Mouse (Mus musculus): ENCODE data around the gene Cacna2d4. TPM values are rescaled to one million over a fixed set of nuclear protein-coding genes. Genes with fewer than 3 reads are reported as not detected.

Gene Cacna2d4
- polyA plus RNA-seq, 2 experiments: 0.01 TPM; not detected in 1

GRCm38 (mm10) chr6:119329215-119329714 lies 92.9 kb downstream of the Cacna2d4 start:
- ATAC-seq (ENCODE audit: insufficient read depth) (no peak), DNase-seq (ENCODE audit: low read depth in 3 of 3, low spot score in 3 of 3) (no peak)
- Histone ChIP-seq H3K36me3 (replicated peaks; ENCODE audit: control insufficient read depth, insufficient read depth, low read depth) (no peaks in the 10 kb centered on the region), H3K9me3 (ENCODE audit: control insufficient read depth, low read length) (no peaks in the 10 kb centered on the region), H3K4me1 (replicated peaks; ENCODE audit: control insufficient read depth in 2 of 2, insufficient read depth in 2 of 2, low read length in 1 of 2) (no peaks in the 10 kb centered on the region), H3K27me3 (ENCODE audit: control insufficient read depth, insufficient read depth, low read length) (peaks cover 26% of the 10 kb centered on the region), H3K9ac (replicated peaks) (no peak overlapping the region), H3K4me2 (ENCODE audit: low read depth) (no peak overlapping the region), H3K4me3 (ENCODE audit: insufficient read depth in 1 of 2, low read depth in 2 of 2, low read length in 2 of 2) (no peak overlapping the region), H3K27ac (no peak overlapping the region)
- WGBS (ENCODE audit: insufficient replicate concordance): 8% methylated on average over 8 of the region's 8 CpGs
- TF ChIP-seq EP300 (IDR thresholded peaks at IDR 0.05; ENCODE audit: low read depth) (no peak), CTCF (IDR thresholded peaks at IDR 0.05; ENCODE audit: low read depth) (no peak)

GRCm38 (mm10) chr6:119329936-119330335 lies 93.6 kb downstream of the Cacna2d4 start:
- ATAC-seq (ENCODE audit: insufficient read depth): no peak
- WGBS (ENCODE audit: insufficient replicate concordance): 11% methylated on average over 6 of the region's 6 CpGs
- no peak overlapping the region for H3K4me3 ChIP-seq (ENCODE audit: insufficient read depth in 1 of 2, low read depth in 2 of 2, low read length in 2 of 2)
- no peaks in the 10 kb centered on the region for H3K9me3 ChIP-seq (ENCODE audit: control insufficient read depth, low read length)
- peaks cover 26% of the 10 kb centered on the region for H3K27me3 ChIP-seq (ENCODE audit: control insufficient read depth, insufficient read depth, low read length)
- DNase-seq (ENCODE audit: low read depth in 3 of 3, low spot score in 3 of 3): no peak
- no peak overlapping the region for H3K4me2 ChIP-seq (ENCODE audit: low read depth)
- no peaks in the 10 kb centered on the region for H3K4me1 ChIP-seq (replicated peaks; ENCODE audit: control insufficient read depth in 2 of 2, insufficient read depth in 2 of 2, low read length in 1 of 2)
- no peaks in the 10 kb centered on the region for H3K36me3 ChIP-seq (replicated peaks; ENCODE audit: control insufficient read depth, insufficient read depth, low read depth)
- H3K9ac ChIP-seq (replicated peaks): no peak overlapping the region
- H3K27ac ChIP-seq: no peak overlapping the region
- no peak for TF ChIP-seq CTCF (IDR thresholded peaks at IDR 0.05; ENCODE audit: low read depth)
- TF ChIP-seq EP300 (IDR thresholded peaks at IDR 0.05; ENCODE audit: low read depth): no peak

- Histone ChIP-seq H3K9me3 (ENCODE audit: control insufficient read depth, low read length) (no peaks in the 10 kb centered on the region), H3K4me3 (ENCODE audit: insufficient read depth in 1 of 2, low read depth in 2 of 2, low read length in 2 of 2) (no peak within 1 kb of the TSS), H3K4me2 (ENCODE audit: low read depth) (no peak within 1 kb of the TSS), H3K9ac (replicated peaks) (no peak within 1 kb of the TSS), H3K27me3 (ENCODE audit: control insufficient read depth, insufficient read depth, low read length) (peaks cover 26% of the 10 kb centered on the region), H3K4me1 (replicated peaks; ENCODE audit: control insufficient read depth in 2 of 2, insufficient read depth in 2 of 2, low read length in 1 of 2) (no peaks in the 10 kb centered on the region), H3K27ac (no peak within 1 kb of the TSS), H3K36me3 (replicated peaks; ENCODE audit: control insufficient read depth, insufficient read depth, low read depth) (no peaks in the 10 kb centered on the region)
- TF ChIP-seq EP300 (IDR thresholded peaks at IDR 0.05; ENCODE audit: low read depth) (no peak), CTCF (IDR thresholded peaks at IDR 0.05; ENCODE audit: low read depth) (no peak)
- WGBS (ENCODE audit: insufficient replicate concordance): 2% methylated on average over 31 of the region's 31 CpGs
- no peak for ATAC-seq (ENCODE audit: insufficient read depth)
- no peak for DNase-seq (ENCODE audit: low read depth in 3 of 3, low spot score in 3 of 3)
These were observed 94.2 kb downstream of the Cacna2d4 start, which contains the start of gene Lrtm2 for GRCm38 (mm10) chr6:119330506-119330905. Lrtm2 (minus strand) TSS chr6:119330766.

GRCm38 (mm10) chr6:119332111-119332510 lies 95.8 kb downstream of the Cacna2d4 start:
- 8% methylated on average over 1 of the region's 1 CpGs for WGBS (ENCODE audit: insufficient replicate concordance)
- H3K27me3 ChIP-seq (ENCODE audit: control insufficient read depth, insufficient read depth, low read length): peaks cover 26% of the 10 kb centered on the region
- DNase-seq (ENCODE audit: low read depth in 3 of 3, low spot score in 3 of 3): no peak
- TF ChIP-seq EP300 (IDR thresholded peaks at IDR 0.05; ENCODE audit: low read depth) (no peak), CTCF (IDR thresholded peaks at IDR 0.05; ENCODE audit: low read depth) (no peak)
- no peak for ATAC-seq (ENCODE audit: insufficient read depth)
- no peaks in the 10 kb centered on the region for H3K36me3 ChIP-seq (replicated peaks; ENCODE audit: control insufficient read depth, insufficient read depth, low read depth)
- no peak overlapping the region for H3K4me2 ChIP-seq (ENCODE audit: low read depth)
- no peaks in the 10 kb centered on the region for H3K9me3 ChIP-seq (ENCODE audit: control insufficient read depth, low read length)
- H3K4me1 ChIP-seq (replicated peaks; ENCODE audit: control insufficient read depth in 2 of 2, insufficient read depth in 2 of 2, low read length in 1 of 2): no peaks in the 10 kb centered on the region
- no peak overlapping the region for H3K9ac ChIP-seq (replicated peaks)
- H3K4me3 ChIP-seq (ENCODE audit: insufficient read depth in 1 of 2, low read depth in 2 of 2, low read length in 2 of 2): no peak overlapping the region
- no peak overlapping the region for H3K27ac ChIP-seq

GRCm38 (mm10) chr6:119333202-119333601 lies 96.9 kb downstream of the Cacna2d4 start:
- no peaks in the 10 kb centered on the region for H3K9me3 ChIP-seq (ENCODE audit: control insufficient read depth, low read length)
- WGBS (ENCODE audit: insufficient replicate concordance): 7% methylated on average over 3 of the region's 3 CpGs
- no peaks in the 10 kb centered on the region for H3K36me3 ChIP-seq (replicated peaks; ENCODE audit: control insufficient read depth, insufficient read depth, low read depth)
- no peak overlapping the region for H3K27ac ChIP-seq
- no peak for TF ChIP-seq EP300 (IDR thresholded peaks at IDR 0.05; ENCODE audit: low read depth)
- TF ChIP-seq CTCF (IDR thresholded peaks at IDR 0.05; ENCODE audit: low read depth): no peak
- H3K4me3 ChIP-seq (ENCODE audit: insufficient read depth in 1 of 2, low read depth in 2 of 2, low read length in 2 of 2): no peak overlapping the region
- H3K27me3 ChIP-seq (ENCODE audit: control insufficient read depth, insufficient read depth, low read length): peaks cover 26% of the 10 kb centered on the region
- DNase-seq (ENCODE audit: low read depth in 3 of 3, low spot score in 3 of 3) (no peak), ATAC-seq (ENCODE audit: insufficient read depth) (no peak)
- H3K4me2 ChIP-seq (ENCODE audit: low read depth): no peak overlapping the region
- no peaks in the 10 kb centered on the region for H3K4me1 ChIP-seq (replicated peaks; ENCODE audit: control insufficient read depth in 2 of 2, insufficient read depth in 2 of 2, low read length in 1 of 2)
- no peak overlapping the region for H3K9ac ChIP-seq (replicated peaks)

Data from liver, embryonic 14.5 days (tissue).